Mouse (Mus musculus) frontal cortex, postnatal 25 days (tissue): ENCODE data around the gene S1pr4.

ENCODE experiments used
- DNase-seq, 2 experiments: peaks; one replicate each; pipeline ENCODE4 v3.0.0; 2022; ENCODE audit warnings: low spot score in 2 of 2

Gene S1pr4

DNA sequence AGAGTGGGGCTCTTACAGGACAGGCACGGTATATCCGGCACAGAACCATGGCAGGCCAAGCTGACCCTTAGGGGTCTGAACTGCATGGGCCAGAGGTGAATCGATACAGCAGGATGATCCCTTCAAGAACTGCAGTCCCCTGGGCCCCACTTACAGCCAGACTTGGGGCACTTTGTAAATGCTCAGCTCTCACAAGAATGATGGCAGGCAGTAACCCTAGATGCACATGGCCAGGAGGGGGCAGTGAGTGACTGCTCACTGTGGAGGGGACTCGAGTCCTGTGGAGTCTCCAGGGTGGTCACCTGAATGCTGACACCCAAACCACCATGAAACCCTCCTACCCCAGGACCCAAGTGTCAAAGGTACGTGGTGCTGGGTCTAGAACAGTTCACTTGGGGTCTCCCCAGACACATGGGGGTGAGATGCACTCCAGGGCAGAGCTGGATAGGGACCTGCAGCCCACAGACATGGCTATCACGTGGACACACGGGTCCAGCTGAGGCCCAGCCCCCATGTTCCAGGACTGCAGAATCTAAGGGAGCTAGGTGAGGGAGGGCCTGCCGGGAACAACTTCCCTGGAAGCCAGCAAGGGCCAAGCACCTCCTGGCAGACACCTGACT, 6.2 kb downstream of the S1pr4 start:
- DNase-seq: no peak

DNA sequence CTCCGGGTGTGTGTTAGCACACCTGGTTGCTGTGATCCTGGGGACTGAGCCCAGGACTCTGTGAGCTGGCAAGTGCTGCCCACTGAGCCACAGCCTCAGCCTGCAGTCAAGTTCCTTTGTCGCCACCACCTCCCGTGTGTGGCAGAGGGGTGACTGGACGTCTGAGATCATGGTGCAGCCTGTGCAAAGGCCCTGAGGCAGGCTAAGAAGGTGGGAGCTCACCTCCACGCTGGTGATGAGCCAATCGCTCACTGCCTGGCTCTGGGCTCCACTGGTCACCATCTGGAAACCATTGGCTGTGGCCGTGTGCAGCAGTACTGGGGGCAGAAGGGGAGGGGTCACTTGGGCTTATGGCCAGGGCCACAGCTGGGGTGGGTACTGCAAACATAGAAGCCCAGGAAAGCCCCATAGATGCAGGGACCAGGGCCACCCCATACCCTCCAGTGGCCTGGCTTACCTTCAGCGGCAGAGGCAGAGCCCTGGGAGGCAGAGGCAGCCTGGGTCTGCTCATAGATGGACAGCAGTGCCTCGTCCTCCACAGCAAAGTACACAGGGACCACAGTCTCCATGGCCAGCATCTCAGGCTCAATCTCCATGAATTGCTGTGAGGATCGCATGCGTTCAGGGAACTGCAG, 7.2 kb downstream of the S1pr4 start:
- no peak for DNase-seq

DNA sequence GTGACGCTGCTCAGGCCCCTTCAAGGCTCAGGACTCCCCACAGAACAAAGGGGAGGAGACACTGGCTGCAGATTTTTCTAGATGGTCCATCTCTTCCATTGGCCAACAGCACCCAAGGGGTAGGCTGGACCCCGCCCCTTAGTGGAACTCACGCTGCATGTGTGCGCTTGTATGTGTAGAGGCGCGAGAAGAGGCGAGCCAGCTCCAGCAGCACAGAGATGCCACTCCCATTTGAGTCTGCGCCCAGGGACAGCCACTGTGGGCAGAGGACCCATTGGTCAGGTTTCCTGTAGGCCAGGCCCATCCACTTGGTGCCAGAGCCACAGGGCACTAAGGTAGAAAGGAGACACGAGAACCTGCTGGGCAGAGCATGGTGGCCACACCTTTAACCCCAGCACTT, 8.9 kb downstream of the S1pr4 start:
- no peak for DNase-seq

DNA sequence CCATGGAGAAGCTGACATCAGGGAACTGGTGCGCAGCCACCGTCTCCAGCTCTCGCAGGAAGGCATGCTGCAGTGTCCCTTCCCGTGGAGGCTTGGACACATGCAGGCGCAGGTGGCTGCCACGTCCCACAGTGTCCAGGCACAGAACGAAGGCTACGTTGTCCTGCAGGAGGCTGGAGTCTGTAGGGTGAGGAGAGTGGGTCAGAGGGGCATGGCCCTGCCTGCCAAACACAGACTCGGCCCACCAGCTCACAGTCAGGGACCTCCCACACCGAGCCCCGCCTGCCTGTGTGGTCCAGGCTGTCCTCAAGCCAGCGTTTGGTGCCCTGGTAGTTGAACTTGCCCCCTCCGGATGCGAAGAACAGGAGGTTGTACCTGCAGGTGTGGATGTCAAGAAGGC, 10.0 kb downstream of the S1pr4 start:
- DNase-seq: no peak

DNA sequence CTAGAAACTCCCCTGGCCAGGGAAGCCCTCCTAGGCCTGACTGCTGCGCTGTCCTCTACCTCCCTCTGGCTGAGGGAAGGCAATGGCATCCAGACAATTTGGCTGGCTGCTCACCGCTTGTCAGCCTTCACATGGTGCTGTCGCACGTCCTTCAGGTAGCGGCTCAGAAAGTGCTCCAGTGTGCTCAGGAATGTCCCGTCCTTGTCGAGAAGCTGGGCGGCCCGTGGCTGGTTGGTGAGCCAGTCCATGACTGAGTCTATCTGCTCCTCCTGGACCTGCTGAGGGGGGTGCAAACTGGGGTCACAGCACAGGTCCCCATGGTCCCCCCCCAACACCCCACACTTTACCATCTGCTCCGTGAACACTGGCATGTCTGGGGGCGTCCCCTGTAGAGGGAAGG, 11.9 kb downstream of the S1pr4 start:
- no peak for DNase-seq

DNA sequence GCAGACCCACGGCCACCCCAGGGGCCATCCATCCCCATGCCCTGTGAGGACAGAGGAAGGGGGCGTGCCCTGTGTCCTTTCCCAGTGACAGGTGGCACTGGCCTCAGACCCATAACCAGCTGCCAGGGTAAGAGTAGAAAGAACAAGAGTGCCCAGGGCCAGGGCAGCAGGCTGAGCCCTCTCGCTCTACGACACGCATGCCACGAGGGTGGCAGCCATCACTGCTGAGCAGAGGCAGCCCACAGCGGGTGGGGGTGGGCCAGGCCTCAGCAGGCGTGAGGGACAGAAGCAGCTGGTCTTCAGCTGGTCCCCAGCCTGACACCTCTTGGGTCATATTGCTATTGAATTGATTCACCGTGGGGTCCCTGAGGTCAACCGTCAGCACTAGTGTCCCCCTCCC, 13.4 kb downstream of the S1pr4 start:
- DNase-seq: no peak

DNA sequence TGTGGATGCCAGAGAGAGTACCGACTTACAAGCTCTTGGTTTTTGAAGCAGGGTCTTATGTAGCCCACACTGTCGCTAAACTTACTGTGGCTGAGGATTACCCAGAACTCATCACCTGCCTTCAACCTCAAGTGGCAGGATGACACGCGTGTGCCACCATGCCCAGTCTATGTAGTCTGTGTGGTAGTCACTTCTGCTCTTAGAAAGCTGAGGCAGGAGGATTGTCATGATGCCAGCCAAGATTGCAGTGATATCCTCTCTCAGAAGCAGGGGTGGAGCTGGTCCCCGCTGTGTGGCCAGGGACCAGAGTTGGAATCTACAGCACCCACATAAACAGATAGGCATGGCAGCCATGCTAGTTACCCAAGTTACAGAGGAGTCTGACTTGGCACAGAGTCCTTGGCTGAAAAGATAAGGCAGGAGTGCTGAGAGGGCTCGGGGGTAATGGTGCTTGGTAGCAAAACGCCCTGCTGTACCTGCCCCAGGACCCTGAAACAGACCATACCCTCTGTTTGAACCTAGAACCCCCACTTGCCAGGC, 14.4 kb downstream of the S1pr4 start:
- no peak for DNase-seq

DNA sequence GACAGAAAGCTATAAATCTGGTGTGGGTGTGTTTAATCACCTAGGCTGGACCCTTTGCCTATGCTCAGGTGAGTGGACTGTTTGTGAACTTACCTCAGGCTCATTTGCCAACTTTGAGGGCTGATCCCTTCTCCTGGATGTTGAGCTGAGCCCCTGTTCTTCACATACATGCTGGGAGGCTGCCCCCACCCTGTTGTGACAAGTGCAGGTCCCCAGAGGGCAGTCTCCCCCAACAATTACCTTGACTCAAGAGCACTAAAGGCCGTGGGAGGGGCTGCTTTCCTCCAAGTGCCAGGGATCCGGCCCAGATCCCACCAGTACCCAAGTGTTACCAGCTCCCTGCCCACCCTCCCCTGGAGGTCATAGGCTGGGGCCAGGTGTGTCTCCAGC, 14.9 kb downstream of the S1pr4 start:
- DNase-seq: no peak

DNA sequence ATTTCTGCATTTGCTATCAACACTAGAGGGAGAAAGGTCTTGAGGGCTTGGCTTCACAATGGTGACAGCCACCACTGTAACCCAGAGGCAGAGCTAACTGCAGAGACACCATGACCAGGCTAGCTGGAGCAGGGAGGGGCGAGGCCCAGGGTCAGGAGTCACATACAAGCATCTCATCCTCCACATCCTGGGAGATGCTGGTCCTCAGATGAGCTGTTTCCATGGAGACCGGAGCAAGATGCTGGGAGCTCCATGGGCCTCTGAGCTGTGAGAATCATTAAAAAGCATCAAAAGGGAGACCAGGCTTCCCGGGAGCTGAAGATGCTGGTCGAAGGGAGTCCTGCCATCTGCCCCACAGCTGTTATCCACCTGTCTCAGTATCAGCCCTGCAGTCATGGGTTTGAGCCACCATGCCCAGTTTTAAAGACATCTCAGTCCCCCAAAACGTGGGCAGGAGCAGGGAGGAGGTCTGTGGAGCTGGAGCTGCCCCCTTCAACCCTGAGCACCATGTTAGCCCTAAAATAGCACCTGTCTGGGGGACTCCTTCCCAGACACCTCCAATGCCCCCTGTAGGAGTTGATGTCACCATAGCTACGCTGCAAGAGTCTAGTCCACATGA, 15.4 kb downstream of the S1pr4 start:
- DNase-seq: no peak

DNA sequence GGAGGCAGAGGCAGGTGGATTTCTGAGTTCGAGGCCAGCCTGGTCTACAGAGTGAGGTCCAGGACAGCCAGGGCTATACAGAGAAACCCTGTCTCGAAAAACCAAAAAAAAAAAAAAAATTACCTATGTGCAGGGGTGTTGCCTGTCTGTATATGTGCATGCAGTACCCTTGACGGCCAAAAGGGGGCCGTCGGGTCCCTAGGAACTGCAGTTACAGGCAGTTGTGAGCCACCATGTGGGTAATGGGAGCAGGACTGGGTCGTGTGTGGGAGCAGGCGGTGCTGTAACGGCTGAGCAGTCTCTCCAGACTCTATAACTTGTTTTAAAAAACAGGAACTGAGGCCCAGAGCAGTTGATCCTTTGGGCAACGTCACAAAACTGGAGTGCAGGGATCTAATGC, 15.9 kb downstream of the S1pr4 start:
- no peak for DNase-seq

DNA sequence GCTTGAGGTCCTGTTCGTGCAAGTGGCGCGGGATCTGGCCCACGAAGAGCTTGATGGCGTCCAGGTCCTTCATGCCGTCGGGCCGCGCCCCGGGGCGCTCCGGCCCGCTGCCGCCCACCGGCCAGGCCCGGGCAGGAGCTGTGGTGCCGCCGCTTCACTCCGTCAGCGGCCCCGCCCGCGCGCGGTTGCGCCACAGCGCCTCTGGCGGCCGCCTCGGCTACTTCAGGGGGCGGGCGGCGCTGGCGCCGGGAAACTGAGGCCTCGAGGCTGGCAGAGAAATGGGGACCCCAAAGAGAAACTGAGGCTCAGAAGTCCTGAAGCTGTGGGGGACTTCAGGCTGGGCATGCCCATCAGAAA, 17.4 kb downstream of the S1pr4 start, which contains the start of gene Celf5:
Celf5 (minus strand) TSS at position 177 of the 357 bp plus-strand sequence.
- peak in 1 of 2 experiments; percentile 55 for DNase-seq

DNA sequence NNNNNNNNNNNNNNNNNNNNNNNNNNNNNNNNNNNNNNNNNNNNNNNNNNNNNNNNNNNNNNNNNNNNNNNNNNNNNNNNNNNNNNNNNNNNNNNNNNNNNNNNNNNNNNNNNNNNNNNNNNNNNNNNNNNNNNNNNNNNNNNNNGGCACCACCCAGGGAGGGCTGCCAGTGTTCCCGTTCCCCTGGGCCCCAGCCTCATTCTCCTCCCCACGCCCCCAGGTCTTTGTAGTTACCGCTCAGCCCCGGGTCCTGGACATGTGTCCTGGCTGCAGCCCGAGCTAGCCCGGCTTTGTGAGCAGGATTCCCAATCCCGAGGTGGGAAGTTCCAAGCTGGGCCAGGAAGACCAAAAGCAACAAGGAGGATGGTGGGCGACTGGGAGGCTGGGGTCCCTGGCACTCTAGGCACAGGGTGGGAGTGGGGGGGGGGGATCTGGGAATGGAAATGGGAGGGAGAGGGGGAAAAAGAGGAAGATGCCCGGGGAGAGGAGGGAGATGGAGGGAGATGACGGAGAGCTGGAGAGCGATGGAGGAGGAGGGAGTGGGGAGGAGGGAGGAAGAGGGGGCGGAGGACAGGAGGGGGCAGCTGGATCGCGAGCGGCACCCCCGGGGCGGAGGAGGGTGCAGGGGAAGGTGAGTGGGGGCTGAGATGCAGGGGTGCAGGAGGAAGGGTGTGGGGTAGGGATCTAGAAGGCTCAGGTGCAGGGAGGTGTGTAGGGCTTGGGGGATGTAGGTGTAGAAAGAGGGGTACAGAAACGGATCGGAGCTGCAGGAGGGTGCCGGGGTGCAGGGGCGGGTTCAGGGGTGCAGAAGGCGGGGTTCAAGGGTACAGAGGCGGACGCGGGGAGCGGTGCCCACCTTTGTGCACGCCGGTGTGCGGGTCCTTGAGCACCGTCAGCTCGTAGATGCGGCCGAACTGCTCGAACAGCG, 18.1 kb downstream of the S1pr4 start:
- no peak for DNase-seq

DNA sequence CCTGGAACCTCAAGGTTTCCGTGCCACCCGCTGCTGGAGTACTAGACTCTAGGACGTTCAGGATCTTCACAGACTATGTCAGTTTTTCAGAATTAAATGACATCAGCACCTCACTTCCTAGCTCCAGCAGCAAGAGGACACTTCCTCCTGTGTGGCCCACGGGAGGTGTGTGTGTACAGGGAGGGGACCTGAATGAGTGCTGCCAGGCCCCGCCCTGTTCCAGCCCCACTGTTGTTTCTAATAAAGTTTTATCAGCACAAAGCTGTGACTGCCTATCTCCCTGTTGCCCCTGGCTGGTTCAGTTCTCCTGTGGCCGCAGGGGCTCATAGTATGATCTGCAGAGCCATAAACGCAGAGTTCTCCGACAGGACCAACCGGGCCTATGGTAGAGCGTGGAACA, 25.5 kb downstream of the S1pr4 start:
- DNase-seq: no peak

DNA sequence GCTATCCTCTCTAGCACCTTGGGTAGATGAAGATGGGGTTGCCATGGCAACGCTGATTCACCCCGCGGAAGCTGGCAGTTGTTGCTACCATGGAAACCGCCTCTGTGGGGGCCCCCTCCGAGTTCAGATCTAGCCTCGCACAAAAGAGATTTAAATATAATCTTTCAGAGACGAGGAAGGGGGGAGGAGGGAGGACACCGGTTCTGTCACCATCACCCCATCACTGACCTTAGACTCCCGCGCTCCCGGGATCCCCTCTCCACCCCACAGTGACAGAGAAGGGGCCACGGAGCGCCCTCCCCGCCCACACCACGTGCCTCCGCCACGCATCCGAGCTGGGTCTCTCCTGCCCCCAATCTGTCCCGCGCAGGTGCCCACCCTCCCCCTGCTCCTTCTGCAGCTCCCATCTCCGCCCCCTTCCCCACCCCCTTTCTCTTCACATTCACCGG, 26.9 kb downstream of the S1pr4 start:
- DNase-seq: peak; percentile 67 to 80

DNA sequence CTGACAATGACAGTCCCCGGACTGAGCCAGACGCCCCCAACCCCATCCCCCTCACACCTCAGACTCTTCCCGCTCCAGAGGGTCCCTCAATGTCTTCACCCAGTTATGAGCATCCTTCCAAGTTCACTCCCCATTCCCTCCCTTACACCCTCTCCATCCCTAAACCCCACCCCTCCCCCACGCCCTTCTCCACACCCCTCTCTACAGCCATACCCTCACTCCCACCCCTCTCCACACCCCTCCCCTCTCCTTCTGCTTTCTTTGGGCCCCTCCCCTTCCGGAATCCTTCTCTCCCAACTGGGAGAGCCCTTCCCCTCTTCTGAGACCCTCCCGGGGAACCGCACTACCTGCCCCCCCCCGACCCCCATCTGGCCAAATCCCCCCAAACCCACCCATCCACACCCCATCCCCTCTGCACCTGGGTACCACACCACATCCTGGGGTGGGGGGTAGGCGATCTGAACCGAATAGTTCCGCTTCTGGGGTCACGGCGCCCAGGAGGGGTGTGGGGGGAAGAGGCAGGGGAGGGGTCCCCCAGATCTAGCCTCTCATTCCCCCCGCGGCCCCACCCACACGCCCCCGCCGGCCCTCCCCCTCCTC, 27.4 kb downstream of the S1pr4 start:
- DNase-seq: no peak

DNA sequence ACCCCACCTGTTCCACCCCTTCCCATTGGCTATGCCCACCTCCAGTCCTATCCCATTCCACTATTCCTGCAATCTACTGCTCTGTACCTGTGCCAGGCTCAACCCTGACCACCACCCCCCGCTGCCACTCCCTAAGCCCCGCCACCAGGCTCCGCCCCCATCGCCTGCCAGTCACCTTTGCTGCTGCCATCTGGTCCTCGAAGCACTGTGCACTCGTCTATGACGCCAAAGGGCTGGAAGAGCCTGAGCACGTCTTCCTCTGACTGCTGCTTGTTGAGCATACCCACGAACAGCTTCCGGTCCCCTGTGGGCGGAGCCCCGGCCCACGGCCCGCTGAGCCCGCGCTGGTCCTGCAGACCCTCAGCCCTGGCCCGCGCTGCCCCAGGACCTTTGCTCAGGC, 29.5 kb downstream of the S1pr4 start:
- no peak for DNase-seq

DNA sequence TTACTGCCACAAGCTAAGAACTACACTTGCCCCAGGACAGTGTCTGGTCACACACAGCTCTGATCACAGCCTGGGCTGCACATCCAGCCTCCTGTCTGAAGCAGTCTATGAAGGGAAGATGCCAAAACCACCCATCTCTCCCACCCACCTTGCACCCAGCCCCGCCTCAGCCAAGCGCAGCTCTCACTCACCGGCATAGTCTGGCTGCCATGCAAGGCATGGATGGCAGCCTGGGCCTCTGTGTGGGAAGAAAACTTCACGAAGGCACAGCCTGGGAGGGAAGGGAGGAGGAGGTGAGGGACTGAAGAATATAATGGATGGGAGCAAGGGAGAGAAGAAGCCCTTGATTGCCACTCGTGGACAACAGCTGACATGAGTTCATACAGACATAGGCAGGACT, 30.7 kb downstream of the S1pr4 start:
- DNase-seq: peak; percentile 55 to 67

DNA sequence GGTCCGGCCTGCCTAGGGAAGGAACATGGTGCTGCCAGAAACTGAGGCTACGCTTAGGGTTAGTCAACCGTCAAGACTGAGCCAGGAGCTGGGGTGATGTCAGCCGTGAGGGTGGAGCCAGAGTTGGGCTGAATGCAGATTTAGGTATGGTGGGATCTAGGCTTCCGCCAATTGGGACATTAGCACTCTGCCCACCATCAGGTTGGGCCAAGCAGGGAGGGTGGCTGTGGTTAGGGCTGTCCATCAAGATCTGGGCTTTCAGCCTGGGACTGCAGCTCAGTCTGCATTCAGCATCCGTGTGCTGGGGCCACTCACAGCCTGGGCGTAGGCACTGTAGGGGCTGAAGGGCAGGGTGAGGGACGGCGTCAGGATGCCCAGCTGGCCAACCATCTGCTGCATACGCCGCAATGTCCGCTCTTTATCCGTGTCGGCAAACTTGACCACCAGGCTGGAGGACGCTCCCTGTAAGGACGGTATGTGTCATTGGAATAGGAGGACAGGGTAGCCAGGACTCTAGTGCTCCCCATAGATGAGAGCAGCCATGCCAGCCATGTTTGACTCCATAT, 32.2 kb downstream of the S1pr4 start:
- DNase-seq: no peak

DNA sequence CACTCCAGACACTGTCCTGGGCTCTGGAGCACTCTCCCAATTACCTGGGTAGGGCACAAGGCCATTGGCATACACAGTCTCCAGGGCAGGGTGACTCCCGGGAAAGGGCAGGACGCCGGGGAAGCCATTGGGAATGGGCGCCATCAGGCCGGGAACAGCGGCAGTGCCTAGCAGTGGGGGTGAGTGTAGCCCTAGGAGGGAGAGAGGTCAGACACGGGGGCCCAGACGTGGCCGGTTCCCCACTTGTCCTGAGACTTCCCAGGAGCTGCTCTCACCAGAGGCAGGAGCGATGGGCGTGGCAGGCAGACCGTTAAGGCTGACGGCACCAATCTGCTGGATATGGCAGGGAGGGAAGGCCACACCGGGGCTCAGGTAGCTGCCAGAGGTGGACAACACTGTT, 33.1 kb downstream of the S1pr4 start:
- no peak for DNase-seq

DNA sequence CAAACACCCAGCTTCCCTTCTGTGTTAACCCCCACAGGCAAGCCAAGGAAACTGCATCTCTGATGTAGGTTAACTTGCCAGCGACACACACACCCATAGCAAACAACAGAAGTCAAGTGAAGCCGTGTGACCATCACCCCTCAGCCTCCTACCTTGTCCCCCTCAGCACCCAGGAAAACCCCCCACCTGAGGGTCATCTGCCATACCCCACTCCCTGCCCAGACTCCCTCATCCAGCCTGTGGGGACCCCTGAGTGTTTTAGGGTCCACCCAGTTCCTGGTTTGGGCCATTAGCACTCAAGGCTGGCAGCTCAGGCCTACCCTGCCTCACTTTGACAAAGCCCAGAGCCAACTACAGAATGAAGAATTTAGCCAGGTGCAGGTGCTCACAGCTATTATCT, 33.9 kb downstream of the S1pr4 start:
- DNase-seq: peak in 1 of 2 experiments; percentile 4

DNA sequence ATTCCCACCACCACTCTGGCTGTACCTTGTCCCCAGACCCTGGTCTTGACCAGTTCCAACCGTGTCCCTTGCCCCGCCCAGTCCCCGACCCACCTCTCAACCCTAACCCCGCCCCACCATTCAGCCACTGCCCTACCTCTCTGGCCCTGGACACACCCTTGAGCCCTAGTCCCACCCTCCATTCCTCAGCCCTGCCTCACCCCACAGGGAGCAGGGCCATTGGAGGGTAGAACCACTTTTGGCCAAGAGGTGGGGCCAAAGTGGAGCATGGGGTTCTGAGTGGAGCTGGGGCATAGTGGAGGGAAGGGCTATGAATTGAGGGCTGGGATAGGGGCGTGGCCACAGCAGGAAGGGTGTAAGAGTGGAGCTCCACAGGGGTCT, 34.7 kb downstream of the S1pr4 start:
- peak in 1 of 2 experiments; percentile 6 for DNase-seq
